Mouse (Mus musculus): ENCODE measurements around the gene Trappc3. TPM values are rescaled to one million over a fixed set of nuclear protein-coding genes. Genes with fewer than 3 reads are reported as not detected.
A peak's percentile ranks its signal among the peaks of the same experiment; 100 is the strongest.
"Not testable (repeated sequence)": the region's sequence is repeated elsewhere in the genome, so short reads cannot be mapped to it uniquely, and the experiment has no call there.

Gene Trappc3
- 55.7 and 63.9 TPM in 2 replicates for total RNA-seq (2017)

GRCm38 (mm10) chr4:126262119-126262807 is at the start of gene Trappc3:
Trappc3 (plus strand) TSS chr4:126262325.
- ATAC-seq (replicated peaks; ENCODE audit: low read depth, poor library complexity, severe bottlenecking), result peak; percentile 80

GRCm38 (mm10) chr4:126217771-126218170 is 44.4 kb upstream of the Trappc3 start:
- no peak for ATAC-seq (replicated peaks; ENCODE audit: low read depth, poor library complexity, severe bottlenecking)

GRCm38 (mm10) chr4:126219540-126219939 is 42.6 kb upstream of the Trappc3 start:
- not testable (repeated sequence) for ATAC-seq (replicated peaks; ENCODE audit: low read depth, poor library complexity, severe bottlenecking)

GRCm38 (mm10) chr4:126220045-126220444 is 42.1 kb upstream of the Trappc3 start:
- ATAC-seq (replicated peaks; ENCODE audit: low read depth, poor library complexity, severe bottlenecking), result no peak

- no peak for ATAC-seq (replicated peaks; ENCODE audit: low read depth, poor library complexity, severe bottlenecking)
Observed at GRCm38 (mm10) chr4:126222631-126223030, 39.5 kb upstream of the Trappc3 start.

GRCm38 (mm10) chr4:126226640-126227039 is 35.5 kb upstream of the Trappc3 start:
- ATAC-seq (replicated peaks; ENCODE audit: low read depth, poor library complexity, severe bottlenecking), result no peak

GRCm38 (mm10) chr4:126227077-126227761 is 34.9 kb upstream of the Trappc3 start:
- ATAC-seq (replicated peaks; ENCODE audit: low read depth, poor library complexity, severe bottlenecking), result peak; percentile 95

GRCm38 (mm10) chr4:126228144-126228543 is 34.0 kb upstream of the Trappc3 start:
- no peak for ATAC-seq (replicated peaks; ENCODE audit: low read depth, poor library complexity, severe bottlenecking)

- ATAC-seq (replicated peaks; ENCODE audit: low read depth, poor library complexity, severe bottlenecking), result no peak
Observed at GRCm38 (mm10) chr4:126229900-126230299, 32.2 kb upstream of the Trappc3 start.

GRCm38 (mm10) chr4:126233676-126234308 is 28.3 kb upstream of the Trappc3 start:
- ATAC-seq (replicated peaks; ENCODE audit: low read depth, poor library complexity, severe bottlenecking), result no peak

- ATAC-seq (replicated peaks; ENCODE audit: low read depth, poor library complexity, severe bottlenecking), result no peak
Observed at GRCm38 (mm10) chr4:126234496-126235175, 27.5 kb upstream of the Trappc3 start.

GRCm38 (mm10) chr4:126235191-126235590 is 26.9 kb upstream of the Trappc3 start:
- peak; percentile 67 for ATAC-seq (replicated peaks; ENCODE audit: low read depth, poor library complexity, severe bottlenecking)

GRCm38 (mm10) chr4:126236467-126237280 is 25.5 kb upstream of the Trappc3 start:
- no peak for ATAC-seq (replicated peaks; ENCODE audit: low read depth, poor library complexity, severe bottlenecking)

GRCm38 (mm10) chr4:126237721-126238242 is 24.3 kb upstream of the Trappc3 start:
- ATAC-seq (replicated peaks; ENCODE audit: low read depth, poor library complexity, severe bottlenecking), result no peak

GRCm38 (mm10) chr4:126239862-126240475 is 22.2 kb upstream of the Trappc3 start:
- ATAC-seq (replicated peaks; ENCODE audit: low read depth, poor library complexity, severe bottlenecking), result no peak

GRCm38 (mm10) chr4:126241956-126242355 is 20.2 kb upstream of the Trappc3 start:
- no peak for ATAC-seq (replicated peaks; ENCODE audit: low read depth, poor library complexity, severe bottlenecking)

- ATAC-seq (replicated peaks; ENCODE audit: low read depth, poor library complexity, severe bottlenecking), result no peak
Observed at GRCm38 (mm10) chr4:126242510-126242909, 19.6 kb upstream of the Trappc3 start.

GRCm38 (mm10) chr4:126246202-126246889 is 15.8 kb upstream of the Trappc3 start:
- no peak for ATAC-seq (replicated peaks; ENCODE audit: low read depth, poor library complexity, severe bottlenecking)

Measured in common myeloid progenitor, adult 5-6 weeks (primary cell).